Mouse (Mus musculus) testis, adult 2 months (tissue): ENCODE data around the gene Duox1.

Experiments
- CTCF ChIP-seq: fragments of 200-500 bp; IDR thresholded peaks from 2 replicates; pipeline ENCODE4 v1.5.1; 2012; ENCODE audit warnings: low read depth, mild to moderate bottlenecking, inconsistent platforms, low read length, moderate library complexity; ENCODE audit not compliant: control insufficient read depth, insufficient read depth, insufficient replicate concordance
- POLR2A ChIP-seq: fragments of 200-500 bp; IDR thresholded peaks from 2 replicates; pipeline ENCODE4 v1.6.1; 2012; ENCODE audit warnings: low read depth, mild to moderate bottlenecking, inconsistent platforms, low read length, moderate library complexity; ENCODE audit not compliant: control insufficient read depth

GRCm38 (mm10) chr2:122365244-122365866 is 49.9 kb downstream of the Duox1 start:
- TF ChIP-seq CTCF = no peak
- no peak for TF ChIP-seq POLR2A
